Mouse (Mus musculus): ENCODE measurements around the gene Chrnb1. TPM values are rescaled to one million over a fixed set of nuclear protein-coding genes. Genes with fewer than 3 reads are reported as not detected.

The Chrnb1 gene
- total RNA-seq, 2 experiments from 2014 or later: 0.66 to 0.81 TPM

DNA sequence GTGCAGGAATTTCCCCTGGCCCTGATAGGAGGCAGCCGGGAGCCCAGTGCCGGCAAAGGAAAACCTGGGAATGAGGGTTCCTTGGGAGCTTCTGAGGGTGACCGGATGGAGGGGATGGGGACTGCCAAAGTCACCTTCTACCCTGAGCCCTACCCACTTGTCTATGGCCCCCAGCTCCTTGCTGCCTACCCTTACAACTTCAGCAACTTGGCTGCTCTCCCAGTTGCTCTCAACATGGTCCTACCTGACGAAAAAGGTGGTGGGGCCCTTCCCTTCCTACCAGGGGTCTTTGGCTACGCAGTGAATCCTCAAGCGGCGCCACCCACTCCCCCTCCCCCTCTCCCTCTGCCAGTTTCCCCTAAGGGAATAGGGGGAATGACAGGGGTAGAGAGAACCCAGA, 16.8 kb downstream of the Chrnb1 start:
- intact Hi-C loops (cut with DNase I): no loop called here
- DNase-seq (ENCODE audit: low spot score in 2 of 2): no peak

DNA sequence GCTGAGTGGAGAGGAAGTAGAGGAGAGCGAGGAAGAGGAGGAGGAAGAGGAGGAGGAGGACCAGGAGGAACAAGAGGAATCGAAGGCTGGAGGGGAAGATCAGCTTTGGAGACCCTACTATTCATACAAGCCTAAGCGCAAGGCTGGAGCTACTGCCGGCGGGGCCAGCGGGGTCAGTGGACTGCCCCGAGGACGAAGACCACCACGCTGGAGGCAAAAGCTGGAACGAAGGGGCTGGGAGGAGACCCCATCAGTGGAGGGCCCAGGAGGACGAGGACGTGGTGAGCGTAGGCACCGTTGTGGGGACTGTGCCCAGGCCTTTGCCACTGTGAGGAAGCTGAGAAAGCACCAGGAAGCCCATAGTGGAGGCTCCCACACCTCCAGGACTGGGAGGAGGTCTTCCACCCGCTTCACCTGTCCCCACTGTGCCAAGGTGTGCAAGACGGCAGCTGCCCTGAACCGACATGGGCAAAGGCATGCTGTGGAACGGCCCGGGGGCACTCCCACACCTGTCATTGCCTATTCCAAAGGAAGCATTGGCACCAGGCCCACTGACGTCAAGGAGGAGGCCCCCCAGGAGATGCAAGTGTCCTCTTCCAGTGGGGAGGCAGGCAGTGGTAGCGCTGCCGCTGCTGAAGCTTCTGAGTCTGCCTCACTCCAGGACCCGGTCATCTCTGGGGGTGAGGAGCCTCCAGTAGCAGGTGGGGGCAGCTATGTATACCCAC, 17.3 kb downstream of the Chrnb1 start:
- intact Hi-C loops (cut with DNase I): no loop called here

GRCm38 (mm10) chr11:69777504-69778257, 18.1 kb downstream of the Chrnb1 start:
- no peak for DNase-seq (ENCODE audit: low spot score in 2 of 2)
- intact Hi-C loops (cut with DNase I): no loop called here

More for the DNA sequence above, 17.3 kb downstream of the Chrnb1 start:
- DNase-seq (ENCODE audit: low spot score in 2 of 2): no peak

GRCm38 (mm10) chr11:69776488-69776887, 19.3 kb downstream of the Chrnb1 start:
- no peak for DNase-seq (ENCODE audit: low spot score in 2 of 2)
- intact Hi-C loops (cut with DNase I): no loop called here

GRCm38 (mm10) chr11:69775716-69776115, 20.0 kb downstream of the Chrnb1 start:
- DNase-seq (ENCODE audit: low spot score in 2 of 2): no peak
- intact Hi-C loops (cut with DNase I): no loop called here

GRCm38 (mm10) chr11:69774961-69775360, 20.8 kb downstream of the Chrnb1 start:
- intact Hi-C loops (cut with DNase I): no loop called here

DNA sequence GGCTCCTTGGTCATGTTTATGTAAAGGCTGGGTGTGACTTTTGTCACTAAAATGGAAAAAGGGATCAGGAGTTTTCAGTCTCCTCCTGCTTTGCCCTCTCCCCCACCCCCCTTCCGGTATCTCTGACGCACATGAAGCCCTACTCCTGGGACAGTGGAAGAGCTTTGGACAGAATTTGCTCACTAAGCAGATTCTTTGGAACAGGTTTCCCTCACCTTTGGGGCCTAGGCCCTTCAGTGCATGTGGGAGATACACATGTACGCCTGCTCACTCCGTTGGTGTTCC, 28.2 kb downstream of the Chrnb1 start:
- no peak for DNase-seq (ENCODE audit: low spot score in 2 of 2)
- intact Hi-C loops (cut with DNase I): no loop called here

More at GRCm38 (mm10) chr11:69774961-69775360, 20.8 kb downstream of the Chrnb1 start:
- DNase-seq (ENCODE audit: low spot score in 2 of 2): no peak

DNA sequence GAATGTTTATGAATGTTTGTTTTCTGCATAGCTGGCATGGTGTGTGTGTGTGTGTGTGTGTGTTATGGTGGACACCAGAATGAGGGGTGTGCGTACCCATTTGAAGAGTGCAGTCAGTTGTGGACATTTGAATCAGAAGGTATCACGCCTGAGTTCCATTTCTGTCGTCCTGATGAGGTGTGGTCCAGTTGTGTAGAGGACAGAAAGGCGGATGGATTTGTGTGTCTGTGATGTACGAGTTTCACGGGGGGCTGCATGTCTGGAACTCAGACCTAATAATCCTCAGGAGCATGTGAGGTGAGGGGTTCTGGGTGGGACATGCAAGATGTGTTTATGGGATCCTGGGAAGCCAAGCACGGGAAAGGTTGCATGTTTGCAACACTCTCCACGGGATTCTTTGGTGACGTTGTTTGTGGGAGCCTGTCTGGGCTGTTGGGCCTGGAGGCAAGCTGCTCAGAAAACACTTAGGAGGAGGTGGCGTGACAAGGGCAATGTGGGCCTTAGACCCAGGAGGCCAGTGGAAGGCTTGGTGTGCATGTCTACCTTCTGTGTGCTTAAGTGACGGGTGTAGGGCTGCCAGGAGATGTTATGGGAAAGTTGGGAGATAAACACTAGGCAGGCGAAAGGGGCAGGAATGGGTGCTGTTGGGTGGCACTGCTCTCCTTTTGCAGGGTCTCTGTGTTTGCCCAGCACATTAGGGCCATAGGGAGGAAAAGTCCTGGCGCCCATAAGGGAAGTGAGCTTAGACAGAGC, 28.7 kb downstream of the Chrnb1 start:
- DNase-seq (ENCODE audit: low spot score in 2 of 2): no peak
- intact Hi-C loops (cut with DNase I): loop anchor here (1.0 kb wide), 1 partner anchor 36 kb away; no protein-coding TSS in a partner anchor

- intact Hi-C loops (cut with DNase I): loop anchor here (1.0 kb wide), 1 partner anchor 37 kb away; no protein-coding TSS in a partner anchor
- peak; percentile 70 to 77 for DNase-seq (ENCODE audit: low spot score in 2 of 2)
Observed at GRCm38 (mm10) chr11:69766126-69766609, 29.6 kb downstream of the Chrnb1 start.

- DNase-seq (ENCODE audit: low spot score in 2 of 2): peak; percentile 43 to 46
- intact Hi-C loops (cut with DNase I): loop anchor here (1.0 kb wide), 1 partner anchor 38 kb away; no protein-coding TSS in a partner anchor
Observed at GRCm38 (mm10) chr11:69765221-69766125, 30.3 kb downstream of the Chrnb1 start, which contains the start of gene Zbtb4. Gene Zbtb4 (plus strand): TSS chr11:69765912.

DNA sequence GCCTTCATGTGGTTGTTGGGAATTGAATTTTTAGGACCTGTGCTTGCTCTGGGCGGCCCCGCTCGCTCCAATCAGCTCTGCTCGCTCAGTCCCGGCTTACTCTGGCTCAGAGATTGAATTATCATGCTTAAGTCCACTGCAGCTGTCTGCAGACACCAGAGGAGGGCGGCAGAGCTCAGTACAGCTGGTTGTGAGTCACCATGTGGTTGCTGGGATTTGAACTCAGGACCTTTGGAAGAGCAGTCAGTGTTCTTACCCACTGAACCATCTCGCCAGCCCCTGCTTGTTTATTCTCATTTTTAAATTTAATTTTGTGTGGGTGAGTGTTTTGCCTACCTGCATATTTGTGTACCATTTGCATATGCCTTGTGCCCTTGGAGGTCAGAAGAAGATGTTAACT, 32.2 kb downstream of the Chrnb1 start:
- no peak for DNase-seq (ENCODE audit: low spot score in 2 of 2)
- intact Hi-C loops (cut with DNase I): no loop called here

DNA sequence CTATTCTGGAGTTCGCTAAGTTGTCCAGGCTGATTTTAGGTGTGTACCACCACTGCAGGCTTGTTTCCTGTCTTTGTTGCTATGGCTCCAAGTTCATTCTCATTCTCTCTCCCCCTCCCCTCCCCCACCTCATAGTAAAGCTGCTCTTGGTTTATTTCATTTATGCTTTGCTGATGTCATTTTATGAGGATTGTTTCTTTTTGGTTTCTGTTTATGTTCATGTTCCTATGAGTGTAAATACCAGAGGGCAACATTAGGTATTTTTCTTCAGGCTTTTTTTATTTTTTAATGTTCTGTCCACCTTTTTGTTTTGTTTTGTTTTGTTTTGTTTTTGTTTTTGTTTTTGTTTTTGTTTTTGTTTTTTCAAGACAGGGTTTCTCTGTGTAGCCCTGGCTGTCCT, 33.9 kb downstream of the Chrnb1 start, which contains the start of gene Slc35g3:
Gene Slc35g3 (minus strand): TSS at position 101 of the 400 bp plus-strand sequence.
- DNase-seq (ENCODE audit: low spot score in 2 of 2): no peak
- intact Hi-C loops (cut with DNase I): no loop called here

- no peak for DNase-seq (ENCODE audit: low spot score in 2 of 2)
- intact Hi-C loops (cut with DNase I): no loop called here
Observed at GRCm38 (mm10) chr11:69760901-69761200, 34.9 kb downstream of the Chrnb1 start.

- DNase-seq (ENCODE audit: low spot score in 2 of 2): no peak
- intact Hi-C loops (cut with DNase I): no loop called here
Observed at GRCm38 (mm10) chr11:69760160-69760900, 35.4 kb downstream of the Chrnb1 start.

GRCm38 (mm10) chr11:69758971-69759721, 36.6 kb downstream of the Chrnb1 start:
- DNase-seq (ENCODE audit: low spot score in 2 of 2): peak; percentile 85
- intact Hi-C loops (cut with DNase I): loop anchor here (2.0 kb wide), 1 partner anchor 78 kb away; the partner anchor contains the start of gene Nlgn2

- peak; percentile 98 for DNase-seq (ENCODE audit: low spot score in 2 of 2)
- intact Hi-C loops (cut with DNase I): loop anchor here (2.0 kb wide), 1 partner anchor 78 kb away; the partner anchor contains the start of gene Nlgn2
Observed at GRCm38 (mm10) chr11:69758478-69758970, 37.2 kb downstream of the Chrnb1 start, which contains the start of gene Polr2a. Gene Polr2a (minus strand): TSS chr11:69758637.

GRCm38 (mm10) chr11:69758090-69758456, 37.7 kb downstream of the Chrnb1 start:
- peak; percentile 96 to 97 for DNase-seq (ENCODE audit: low spot score in 2 of 2)
- intact Hi-C loops (cut with DNase I): loop anchor here (2.0 kb wide), 1 partner anchor 79 kb away; the partner anchor contains the start of gene Nlgn2

All from left cerebral cortex, postnatal 36 days (tissue).